Mouse (Mus musculus) heart, postnatal 0 days (tissue): ENCODE measurements around the gene Syk. TPM values are rescaled to one million over a fixed set of nuclear protein-coding genes. Genes with fewer than 3 reads are reported as not detected.

ENCODE experiments used
- ATAC-seq: fragments of 200-750 bp; cut with Nextera tagmentation; 2 replicates; pipeline ENCODE4 v1.8.0; 2017; ENCODE audit warnings: low read depth, moderate number of reproducible peaks, moderate library complexity; ENCODE audit not compliant: insufficient read depth
- DNase-seq: peaks from one replicate; pipeline ENCODE4 v3.0.0-alpha.2; 2016; ENCODE audit warnings: low spot score
- H3K27ac ChIP-seq: fragments of 300-500 bp; sonication (generic); 2 replicates; pipeline ENCODE4 v1.5.1; 2014; ENCODE audit warnings: low read depth, mild to moderate bottlenecking
- H3K27me3 ChIP-seq: fragments of 300-500 bp; sonication (generic); 2 replicates; pipeline ENCODE4 v1.6.1; 2014; ENCODE audit warnings: low read length, mixed read lengths; ENCODE audit not compliant: control insufficient read depth, insufficient read depth
- H3K36me3 ChIP-seq: fragments of 300-500 bp; sonication (generic); replicated peaks from 2 replicates; pipeline ENCODE4 v1.6.1; 2014; ENCODE audit warnings: low read length, mixed read lengths; ENCODE audit not compliant: control insufficient read depth, insufficient read depth
- H3K4me1 ChIP-seq: fragments of 300-500 bp; sonication (generic); 2 replicates; pipeline ENCODE4 v1.6.1; 2014; ENCODE audit warnings: antibody characterized with exemption; ENCODE audit not compliant: control insufficient read depth, insufficient read depth
- H3K4me2 ChIP-seq: fragments of 300-500 bp; sonication (generic); 2 replicates; pipeline ENCODE4 v1.6.1; 2014; ENCODE audit warnings: low read depth, mild to moderate bottlenecking, low read length, moderate library complexity
- H3K4me3 ChIP-seq: fragments of 300-500 bp; sonication (generic); 2 replicates; pipeline ENCODE4 v1.5.1; 2014; ENCODE audit warnings: low read depth, low read length
- H3K9ac ChIP-seq: fragments of 300-500 bp; sonication (generic); replicated peaks from 2 replicates; pipeline ENCODE4 v1.6.1; 2014; ENCODE audit warnings: low read depth, low read length, mixed read lengths
- H3K9me3 ChIP-seq: fragments of 300-500 bp; sonication (generic); replicated peaks from 2 replicates; pipeline ENCODE4 v1.6.1; 2016; ENCODE audit warnings: low read length; ENCODE audit not compliant: control insufficient read depth
- CTCF ChIP-seq: IDR thresholded peaks from 2 replicates; pipeline ENCODE4 v1.5.1; 2016; ENCODE audit warnings: antibody characterized with exemption, control low read depth, low read depth
- EP300 ChIP-seq: IDR thresholded peaks from 2 replicates; pipeline ENCODE4 v1.6.1; 2016; ENCODE audit warnings: antibody characterized with exemption, low read depth
- WGBS: fragments of 180-500 bp; shearing (Covaris S2); extraction: QIAGEN DNeasy Blood & Tissue Kit; methylation state at CpG from one replicate; pipeline ENCODE4 v1.1.7; 2014; 5-methylcytosine and 5-hydroxymethylcytosine counted together
- polyA plus RNA-seq: library from polyadenylated mRNA; unstranded; fragments of >200 nt; fragmentation: Nextera tagmentation; extraction: Ambion mirVana; gene quantifications from 2 replicates; pipeline ENCODE4 v1.2.1, GENCODE M21; 2015
- total RNA-seq: library from RNA; depleted of rRNA; stranded (reverse); fragments of >200 nt; gene quantifications from 2 replicates; pipeline ENCODE4 v1.2.3, GENCODE M21; 2014; ENCODE audit warnings: low replicate concordance

Syk gene
- total and polyA plus RNA-seq, 2 experiments from 2014 or later, result 5.7 to 18.3 TPM

DNA sequence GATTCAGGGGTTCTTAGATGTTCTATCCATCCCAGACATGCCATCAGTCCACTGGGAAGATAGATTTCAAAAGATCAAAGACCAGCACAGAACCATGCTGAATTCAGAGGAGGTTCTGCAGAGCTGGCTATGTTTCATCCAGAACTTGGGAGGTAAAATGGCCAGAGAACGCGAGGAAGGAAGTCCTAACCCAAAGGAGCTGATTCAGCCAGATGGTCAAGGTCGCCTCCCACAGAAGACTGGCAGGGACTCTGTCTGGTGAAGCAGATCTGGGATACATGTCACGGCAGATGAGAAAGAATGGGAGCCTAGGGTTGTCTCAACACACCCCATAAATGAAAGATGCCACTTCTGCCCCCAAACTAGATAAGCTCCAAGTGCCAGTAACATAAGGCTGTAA lies 90.9 kb downstream of the Syk start:
- H3K9ac ChIP-seq, result no peak overlapping the region
- DNase-seq, result no peak
- 48% methylated on average over 4 of the region's 4 CpGs for WGBS

DNA sequence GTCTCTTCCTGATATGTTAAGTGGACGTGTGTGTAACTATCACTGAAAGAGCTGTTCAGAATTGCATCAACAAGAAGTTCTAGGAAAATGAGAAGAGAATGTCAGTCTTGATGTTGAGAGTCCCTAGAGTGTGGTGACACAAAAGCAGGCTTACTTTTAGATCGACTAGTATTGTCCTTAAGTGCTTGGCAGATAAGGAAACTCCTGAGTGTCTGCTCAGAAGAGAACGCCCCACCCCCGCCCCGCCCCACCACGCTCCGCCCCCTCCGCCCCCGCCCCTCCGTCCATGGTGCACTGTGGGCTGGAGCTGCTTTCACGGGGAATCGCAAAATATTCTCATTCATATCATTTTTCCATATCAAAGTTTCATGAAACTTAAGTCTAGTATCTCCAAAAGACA lies 91.9 kb downstream of the Syk start:
- ATAC-seq (no peak), DNase-seq (no peak)
- Histone ChIP-seq H3K4me2 (no peak overlapping the region), H3K4me3 (no peak overlapping the region), H3K9ac (no peak overlapping the region), H3K27ac (no peak overlapping the region), H3K9me3 (no peaks in the 10 kb centered on the region; the same call in 1 of the 2 replicates), H3K27me3 (no peaks in the 10 kb centered on the region), H3K4me1 (no peaks in the 10 kb centered on the region; the same call in 1 of the 2 replicates), H3K36me3 (no peaks in the 10 kb centered on the region)
- WGBS, result 46% methylated on average over 12 of the region's 12 CpGs
- TF ChIP-seq CTCF (no peak), EP300 (no peak)

More for the DNA sequence above, 90.9 kb downstream of the Syk start:
- Histone ChIP-seq H3K36me3 (no peaks in the 10 kb centered on the region), H3K27me3 (no peaks in the 10 kb centered on the region), H3K4me1 (no peaks in the 10 kb centered on the region; the same call in 1 of the 2 replicates), H3K4me3 (no peak overlapping the region), H3K4me2 (no peak overlapping the region), H3K27ac (no peak overlapping the region), H3K9me3 (no peaks in the 10 kb centered on the region; the same call in 1 of the 2 replicates)
- TF ChIP-seq CTCF, result no peak
- no peak for TF ChIP-seq EP300
- no peak for ATAC-seq

DNA sequence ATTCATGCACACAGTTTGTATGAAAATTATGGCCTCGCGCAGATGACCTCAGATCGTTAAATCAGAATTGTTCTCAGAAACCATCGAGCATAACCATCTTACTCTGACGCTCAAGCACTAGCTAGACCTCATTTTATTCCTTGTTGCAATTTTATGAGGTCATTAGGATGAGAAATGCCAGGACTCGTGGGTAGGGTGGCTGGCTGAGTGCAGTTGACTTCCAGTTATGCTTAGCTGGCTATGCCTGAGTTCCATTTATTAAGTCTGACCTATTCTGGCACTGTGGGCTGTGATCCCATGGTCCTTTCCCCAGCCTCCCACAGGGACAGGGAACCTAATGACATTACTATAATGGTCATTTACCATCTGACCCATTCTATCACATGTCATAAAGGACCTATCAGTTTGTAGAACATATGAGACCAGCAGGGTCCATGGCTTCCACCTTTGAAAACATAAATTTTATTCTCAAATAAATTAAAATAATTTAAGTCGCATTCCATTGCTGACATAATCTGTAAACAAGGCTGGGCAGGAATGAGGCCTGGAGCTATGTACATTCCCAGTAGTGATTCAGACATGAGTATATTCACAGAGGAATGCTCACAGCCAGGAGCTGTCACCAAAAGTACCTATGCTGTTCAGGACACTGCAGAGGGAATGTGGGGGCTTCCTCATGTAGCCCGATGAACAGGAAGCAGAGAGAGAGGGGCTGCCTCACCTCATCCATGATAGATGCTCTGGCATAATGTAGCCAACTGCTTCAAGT lies 92.7 kb downstream of the Syk start:
- Histone ChIP-seq H3K9ac (no peak overlapping the region), H3K36me3 (no peaks in the 10 kb centered on the region), H3K4me2 (no peak overlapping the region), H3K9me3 (no peaks in the 10 kb centered on the region; the same call in 1 of the 2 replicates), H3K27me3 (no peaks in the 10 kb centered on the region), H3K4me1 (no peaks in the 10 kb centered on the region; the same call in 1 of the 2 replicates), H3K4me3 (no peak overlapping the region), H3K27ac (no peak overlapping the region)
- ATAC-seq (no peak), DNase-seq (no peak)
- WGBS, result 80% methylated on average over 8 of the region's 8 CpGs
- TF ChIP-seq CTCF (no peak), EP300 (no peak)

DNA sequence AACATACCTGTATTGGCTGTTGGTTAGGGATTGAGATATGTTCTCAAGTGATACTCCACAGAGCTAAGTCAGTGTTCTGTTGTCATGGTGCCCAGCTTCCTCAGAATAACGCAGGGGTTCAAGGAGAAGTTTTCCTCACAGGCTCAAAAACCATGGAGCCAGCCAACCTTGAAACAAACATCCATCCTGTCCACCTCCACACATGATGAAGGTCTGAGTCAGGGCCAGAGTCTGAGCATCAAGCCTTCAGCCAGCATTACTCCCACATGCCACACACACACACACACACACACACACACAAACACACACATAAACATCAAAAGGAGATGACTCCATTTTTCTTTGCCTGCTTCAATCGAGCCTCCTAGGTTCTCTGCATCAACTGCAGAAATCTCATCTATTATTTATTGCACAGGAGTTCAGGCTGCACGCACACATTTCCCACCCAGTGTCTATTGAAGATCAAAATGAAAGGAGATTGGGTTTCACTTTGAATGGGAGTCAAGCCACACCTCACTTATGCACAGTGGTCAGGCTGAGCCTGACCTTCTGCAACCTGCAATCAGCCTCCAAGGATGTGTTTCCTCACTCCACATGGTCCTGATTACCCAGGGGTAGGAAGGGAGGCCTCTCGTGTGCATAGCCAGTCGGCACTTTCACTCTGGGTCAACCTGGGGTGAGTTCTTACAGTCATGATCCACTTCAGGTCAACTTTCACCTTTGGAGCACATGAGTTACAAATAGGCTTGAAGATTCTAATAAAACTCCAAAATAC lies 93.9 kb downstream of the Syk start:
- no peaks in the 10 kb centered on the region; the same call in 1 of the 2 replicates for H3K4me1 ChIP-seq
- H3K9ac ChIP-seq, result no peak overlapping the region
- H3K4me2 ChIP-seq, result no peak overlapping the region
- no peak for DNase-seq
- ATAC-seq, result no peak
- WGBS, result 57% methylated on average over 5 of the region's 5 CpGs
- no peaks in the 10 kb centered on the region for H3K36me3 ChIP-seq
- H3K9me3 ChIP-seq, result no peaks in the 10 kb centered on the region; the same call in 1 of the 2 replicates
- no peak overlapping the region for H3K27ac ChIP-seq
- TF ChIP-seq CTCF (no peak), EP300 (no peak)
- no peaks in the 10 kb centered on the region for H3K27me3 ChIP-seq
- no peak overlapping the region for H3K4me3 ChIP-seq

DNA sequence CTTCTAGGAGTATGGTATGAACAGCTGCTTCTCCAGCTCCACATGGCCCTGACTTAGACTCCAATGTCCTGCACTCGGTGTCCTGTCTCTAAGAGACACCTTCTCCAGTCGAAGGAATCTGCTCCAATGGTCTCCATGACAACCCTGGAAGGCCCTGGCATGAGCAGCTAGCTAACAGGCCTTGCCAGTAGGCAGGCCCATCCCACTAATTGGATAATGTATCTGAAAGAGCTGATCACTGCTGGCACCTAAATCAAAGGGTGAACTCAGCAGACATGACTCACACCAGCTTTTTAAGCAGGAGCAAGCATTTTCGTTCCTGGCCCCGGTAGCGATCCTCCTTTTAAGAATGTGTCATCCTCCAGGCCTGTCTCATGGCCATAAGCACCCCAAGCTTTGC lies 96.9 kb downstream of the Syk start:
- Histone ChIP-seq H3K4me2 (no peak overlapping the region), H3K9ac (no peak overlapping the region), H3K27ac (no peak overlapping the region), H3K9me3 (no peaks in the 10 kb centered on the region), H3K4me1 (no peaks in the 10 kb centered on the region), H3K27me3 (no peaks in the 10 kb centered on the region), H3K4me3 (no peak overlapping the region), H3K36me3 (no peaks in the 10 kb centered on the region)
- DNase-seq (no peak), ATAC-seq (no peak)
- no peak for TF ChIP-seq CTCF
- no peak for TF ChIP-seq EP300
- 70% methylated on average over 5 of the region's 5 CpGs for WGBS
